Mouse (Mus musculus): ENCODE results near the gene Recql5. TPM values are rescaled to one million over a fixed set of nuclear protein-coding genes. Genes with fewer than 3 reads are reported as not detected.
A peak's percentile ranks its signal among the peaks of the same experiment; 100 is the strongest.

Gene Recql5
- polyA plus RNA-seq, 1 experiment, result 28.2 TPM

DNA sequence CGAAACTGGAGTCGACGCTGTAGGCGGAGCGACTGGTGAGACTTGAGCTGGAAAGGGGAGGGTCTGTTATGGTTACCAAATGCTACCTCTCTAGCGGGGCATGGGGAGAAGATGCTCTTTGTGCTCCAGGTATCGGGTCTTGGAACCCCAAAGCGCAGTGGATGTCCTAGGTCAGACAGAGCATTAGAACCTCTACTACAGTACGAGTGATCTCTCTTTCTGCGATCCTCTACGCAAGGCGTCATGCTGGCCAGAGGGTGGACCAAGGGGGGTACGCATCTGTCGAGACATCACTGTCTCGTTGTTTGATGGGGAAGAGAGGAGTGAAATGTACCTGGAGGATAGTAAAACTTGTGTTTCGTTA, 452 bp upstream of the Recql5 start:
- TF ChIP-seq CTCF (IDR thresholded peaks at IDR 0.05; ENCODE audit: borderline replicate concordance, extremely low read depth, insufficient read depth, insufficient read length) (no peak), POLR2A (IDR thresholded peaks at IDR 0.05; ENCODE audit: borderline replicate concordance, extremely low read depth, insufficient read depth, insufficient read length, poor library complexity, severe bottlenecking) (no peak)

DNA sequence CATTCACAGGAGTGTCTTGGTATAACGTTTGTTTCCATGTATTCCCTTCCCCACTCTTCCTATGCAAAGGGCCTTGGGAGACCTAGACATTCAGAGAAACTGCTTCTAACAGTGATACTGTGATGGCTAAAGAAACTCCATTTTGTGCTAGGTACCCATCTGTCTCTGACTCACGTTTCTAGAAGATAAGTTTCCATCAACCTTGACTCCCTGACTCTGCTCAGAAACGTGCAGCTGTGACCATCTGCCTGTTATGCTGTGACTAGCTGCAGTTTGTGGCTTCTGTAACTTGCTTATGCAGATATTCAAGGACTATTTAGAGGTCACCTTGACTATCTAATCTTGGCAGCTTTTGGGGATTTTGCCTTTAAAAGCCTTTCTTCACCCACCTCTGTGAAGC, 2.0 kb downstream of the Recql5 start:
- TF ChIP-seq CTCF (IDR thresholded peaks at IDR 0.05; ENCODE audit: borderline replicate concordance, extremely low read depth, insufficient read depth, insufficient read length) (no peak), POLR2A (IDR thresholded peaks at IDR 0.05; ENCODE audit: borderline replicate concordance, extremely low read depth, insufficient read depth, insufficient read length, poor library complexity, severe bottlenecking) (no peak)
- no peak for DNase-seq (ENCODE audit: low read depth)

More for the DNA sequence above, 452 bp upstream of the Recql5 start:
- no peak for DNase-seq (ENCODE audit: low read depth)

DNA sequence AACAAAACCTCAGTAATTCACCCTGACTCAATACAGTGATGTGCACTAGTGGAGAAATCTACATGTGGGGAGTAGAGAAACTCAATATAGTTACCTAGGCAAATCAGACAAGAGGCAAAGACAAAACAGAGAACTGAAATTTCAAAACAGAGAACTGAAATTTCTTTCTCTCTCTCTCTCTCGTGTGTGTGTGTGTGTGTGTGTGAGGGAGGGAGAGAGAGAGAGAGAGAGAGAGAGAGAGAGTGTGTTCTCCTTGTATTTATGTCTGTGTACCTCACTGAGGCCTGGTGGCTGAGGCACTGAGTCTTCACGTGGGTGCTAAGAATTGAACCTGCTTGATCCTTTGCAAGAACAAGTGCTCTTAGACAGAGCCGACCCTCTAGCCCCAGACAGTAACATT, 3.5 kb downstream of the Recql5 start:
- DNase-seq (ENCODE audit: low read depth), result no peak
- TF ChIP-seq POLR2A (IDR thresholded peaks at IDR 0.05; ENCODE audit: borderline replicate concordance, extremely low read depth, insufficient read depth, insufficient read length, poor library complexity, severe bottlenecking) (no peak), CTCF (IDR thresholded peaks at IDR 0.05; ENCODE audit: borderline replicate concordance, extremely low read depth, insufficient read depth, insufficient read length) (no peak)

DNA sequence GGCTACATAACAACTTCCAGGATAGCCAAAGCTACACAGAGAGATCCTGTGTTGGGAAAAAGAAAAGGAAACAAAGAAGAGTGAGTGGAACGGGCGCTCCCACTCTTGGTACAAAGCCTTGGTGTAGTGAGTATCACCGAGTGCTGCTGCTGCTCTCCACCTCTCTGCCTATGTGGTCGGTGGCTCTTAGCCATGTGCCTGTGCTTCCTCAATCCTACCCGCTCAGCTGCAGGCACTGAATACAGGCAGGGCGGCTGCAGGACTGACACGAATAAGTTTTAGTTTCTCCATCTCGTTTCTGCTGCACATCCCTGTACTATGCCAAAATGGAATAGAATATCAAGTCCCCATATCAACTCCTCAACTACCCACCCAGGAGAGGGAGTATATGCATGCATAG, 4.2 kb downstream of the Recql5 start:
- no peak for DNase-seq (ENCODE audit: low read depth)
- TF ChIP-seq POLR2A (IDR thresholded peaks at IDR 0.05; ENCODE audit: borderline replicate concordance, extremely low read depth, insufficient read depth, insufficient read length, poor library complexity, severe bottlenecking) (no peak), CTCF (IDR thresholded peaks at IDR 0.05; ENCODE audit: borderline replicate concordance, extremely low read depth, insufficient read depth, insufficient read length) (no peak)

DNA sequence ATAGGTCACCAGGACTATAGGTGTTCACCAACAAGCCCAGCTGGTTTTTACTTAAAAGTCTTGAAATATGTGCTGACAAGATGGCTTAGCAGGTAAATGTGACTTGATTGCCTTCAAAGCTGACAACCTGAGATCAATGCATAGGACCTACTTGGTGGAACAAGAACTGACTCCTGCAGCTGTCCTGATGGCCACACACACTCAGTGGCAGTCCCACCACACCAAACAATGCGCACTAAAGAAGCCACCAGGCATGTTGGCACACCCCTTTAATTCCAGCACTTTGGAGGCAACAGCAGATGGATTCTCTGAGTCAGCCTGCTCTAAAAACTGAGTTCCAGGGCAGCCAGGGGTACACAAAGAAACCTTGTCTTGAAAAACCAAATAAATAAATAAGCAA, 11.3 kb downstream of the Recql5 start:
- no peak for TF ChIP-seq POLR2A (IDR thresholded peaks at IDR 0.05; ENCODE audit: borderline replicate concordance, extremely low read depth, insufficient read depth, insufficient read length, poor library complexity, severe bottlenecking)
- TF ChIP-seq CTCF (IDR thresholded peaks at IDR 0.05; ENCODE audit: borderline replicate concordance, extremely low read depth, insufficient read depth, insufficient read length), result no peak
- DNase-seq (ENCODE audit: low read depth), result no peak

DNA sequence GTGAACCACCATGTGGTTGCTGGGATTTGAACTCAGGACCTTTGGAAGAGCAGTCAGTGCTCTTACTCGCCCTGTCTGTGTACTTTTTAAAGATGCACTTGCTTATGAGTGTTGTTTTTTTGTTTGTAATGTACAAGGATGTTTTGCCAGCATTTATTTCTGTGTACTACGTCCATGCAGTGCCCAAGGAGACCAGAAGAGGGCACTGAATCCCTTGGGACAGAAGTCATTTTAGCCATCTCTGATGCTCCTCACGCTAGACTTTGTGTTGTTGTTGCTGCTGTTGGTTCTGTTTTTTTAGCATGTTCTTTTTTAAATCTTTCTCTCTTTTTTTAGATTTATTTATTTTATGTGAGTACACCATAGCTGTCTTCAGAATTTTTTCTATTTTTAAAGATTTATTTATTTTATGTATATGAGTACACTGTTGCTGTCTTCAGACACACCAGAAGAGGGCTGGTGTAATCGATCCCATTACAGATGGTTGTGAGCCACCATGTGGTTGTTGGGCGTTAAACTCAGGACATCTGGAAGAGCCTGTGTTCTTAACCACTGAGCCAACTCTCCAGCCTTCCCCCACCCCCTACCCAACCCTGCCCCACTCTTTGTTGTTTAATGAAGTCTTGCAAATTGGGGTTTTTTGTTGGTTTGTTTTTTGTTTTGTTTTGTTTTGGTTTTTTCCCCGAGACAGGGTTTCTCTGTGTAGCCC, 13.0 kb downstream of the Recql5 start:
- TF ChIP-seq CTCF (IDR thresholded peaks at IDR 0.05; ENCODE audit: borderline replicate concordance, extremely low read depth, insufficient read depth, insufficient read length), result peak; percentile 63; the same call in 1 of the 2 replicates
- TF ChIP-seq POLR2A (IDR thresholded peaks at IDR 0.05; ENCODE audit: borderline replicate concordance, extremely low read depth, insufficient read depth, insufficient read length, poor library complexity, severe bottlenecking), result no peak
- DNase-seq (ENCODE audit: low read depth), result peak; percentile 65

DNA sequence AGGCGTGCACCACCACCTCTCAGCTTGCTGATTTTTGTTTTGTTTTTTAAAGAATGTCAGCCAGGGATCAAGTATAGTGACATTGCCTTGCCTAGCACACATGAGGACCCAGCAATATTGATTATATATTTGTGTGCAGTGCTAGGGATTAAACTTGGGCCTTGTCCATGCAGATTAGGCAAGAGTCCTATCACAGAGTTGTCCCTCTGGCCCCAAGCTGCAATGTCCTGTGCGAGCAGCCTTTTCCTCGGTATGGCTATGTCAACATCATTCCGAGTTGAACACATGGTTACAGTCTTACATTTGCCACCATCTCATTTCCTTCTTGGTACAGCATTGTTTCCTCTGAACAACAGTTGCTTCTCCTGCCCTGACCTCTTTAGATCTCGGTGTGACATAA, 14.2 kb downstream of the Recql5 start:
- TF ChIP-seq POLR2A (IDR thresholded peaks at IDR 0.05; ENCODE audit: borderline replicate concordance, extremely low read depth, insufficient read depth, insufficient read length, poor library complexity, severe bottlenecking) (no peak), CTCF (IDR thresholded peaks at IDR 0.05; ENCODE audit: borderline replicate concordance, extremely low read depth, insufficient read depth, insufficient read length) (no peak)
- no peak for DNase-seq (ENCODE audit: low read depth)

DNA sequence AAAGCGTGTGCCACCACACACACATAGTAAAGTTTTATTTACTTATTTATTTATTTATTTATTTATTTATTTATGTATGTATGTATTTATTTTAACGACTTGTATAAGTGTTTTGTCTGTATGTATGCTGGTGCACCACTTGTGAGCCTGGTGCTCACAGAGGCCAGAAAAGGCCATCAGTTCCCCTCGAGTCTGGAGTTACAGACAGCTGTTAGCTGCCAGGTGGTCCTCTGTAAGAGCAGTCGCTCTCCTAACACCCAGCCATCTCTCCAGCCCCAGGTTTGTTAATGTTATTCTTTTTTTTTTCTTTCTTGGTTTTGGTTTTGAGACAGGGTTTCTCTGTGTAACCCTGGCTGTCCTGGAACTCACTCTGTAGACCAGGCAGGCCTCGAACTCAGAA, 14.6 kb downstream of the Recql5 start:
- DNase-seq (ENCODE audit: low read depth), result no peak
- TF ChIP-seq POLR2A (IDR thresholded peaks at IDR 0.05; ENCODE audit: borderline replicate concordance, extremely low read depth, insufficient read depth, insufficient read length, poor library complexity, severe bottlenecking), result no peak
- TF ChIP-seq CTCF (IDR thresholded peaks at IDR 0.05; ENCODE audit: borderline replicate concordance, extremely low read depth, insufficient read depth, insufficient read length), result no peak

DNA sequence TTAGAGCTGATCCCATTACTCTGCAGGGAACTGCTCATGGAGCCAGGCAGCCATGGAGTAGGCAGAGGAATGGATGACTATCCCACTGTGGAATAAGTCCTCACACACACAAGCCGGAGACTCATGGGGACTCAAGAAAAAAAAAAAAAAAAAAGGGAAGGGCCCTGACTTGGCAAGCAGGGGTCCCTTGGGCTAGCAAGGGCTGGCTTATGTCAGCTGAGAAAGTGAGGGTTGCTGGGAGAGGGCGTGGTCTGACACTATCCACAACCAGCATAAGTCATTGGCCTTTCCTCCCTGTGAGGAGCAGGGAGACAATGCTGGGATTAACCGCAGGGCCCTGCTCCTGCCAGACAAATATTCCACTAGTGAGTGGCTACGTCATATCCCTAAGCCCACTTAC, 16.7 kb downstream of the Recql5 start:
- DNase-seq (ENCODE audit: low read depth), result no peak
- no peak for TF ChIP-seq POLR2A (IDR thresholded peaks at IDR 0.05; ENCODE audit: borderline replicate concordance, extremely low read depth, insufficient read depth, insufficient read length, poor library complexity, severe bottlenecking)
- TF ChIP-seq CTCF (IDR thresholded peaks at IDR 0.05; ENCODE audit: borderline replicate concordance, extremely low read depth, insufficient read depth, insufficient read length), result no peak

DNA sequence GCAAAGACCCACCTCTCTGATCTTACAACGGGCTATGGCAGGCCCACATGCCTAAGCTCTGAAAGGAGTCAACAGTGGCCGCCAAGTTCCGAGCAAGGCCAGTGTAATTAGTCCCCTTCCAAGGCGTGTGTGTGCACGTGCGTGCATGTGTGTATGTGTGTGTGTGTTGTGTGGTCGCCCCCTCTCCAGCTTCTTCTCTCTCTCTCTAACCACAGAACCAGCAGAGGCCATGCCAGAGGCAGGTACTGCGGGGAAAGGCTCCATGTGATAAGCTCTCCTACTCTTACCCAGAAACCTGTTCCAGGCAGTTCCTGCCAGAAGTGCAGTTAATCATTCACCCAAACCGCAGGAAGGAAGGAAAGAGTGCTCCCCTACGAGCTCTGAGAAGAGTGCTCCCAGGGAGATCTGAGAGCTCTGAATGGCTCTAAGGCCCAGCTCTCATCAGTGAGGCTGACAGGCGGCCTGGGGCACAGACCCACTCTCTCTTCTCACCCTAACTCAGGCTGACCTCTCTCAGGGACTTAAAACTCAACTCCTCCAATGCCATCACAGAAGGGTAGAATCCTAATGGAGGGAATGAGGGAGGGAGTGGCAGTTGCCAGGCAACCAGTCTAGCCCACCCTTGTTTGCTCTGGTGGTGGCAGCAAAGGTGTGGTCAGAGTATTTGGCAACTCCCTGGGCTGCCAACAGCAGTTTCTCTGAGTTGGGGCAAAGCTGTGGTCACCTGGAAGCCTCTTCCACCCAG, 21.5 kb downstream of the Recql5 start, which contains the start of gene Smim6:
TSS of gene Smim6 (plus strand) at position 386 of the 745 bp plus-strand sequence.
- no peak for DNase-seq (ENCODE audit: low read depth)
- TF ChIP-seq CTCF (IDR thresholded peaks at IDR 0.05; ENCODE audit: borderline replicate concordance, extremely low read depth, insufficient read depth, insufficient read length) (no peak), POLR2A (IDR thresholded peaks at IDR 0.05; ENCODE audit: borderline replicate concordance, extremely low read depth, insufficient read depth, insufficient read length, poor library complexity, severe bottlenecking) (no peak)

DNA sequence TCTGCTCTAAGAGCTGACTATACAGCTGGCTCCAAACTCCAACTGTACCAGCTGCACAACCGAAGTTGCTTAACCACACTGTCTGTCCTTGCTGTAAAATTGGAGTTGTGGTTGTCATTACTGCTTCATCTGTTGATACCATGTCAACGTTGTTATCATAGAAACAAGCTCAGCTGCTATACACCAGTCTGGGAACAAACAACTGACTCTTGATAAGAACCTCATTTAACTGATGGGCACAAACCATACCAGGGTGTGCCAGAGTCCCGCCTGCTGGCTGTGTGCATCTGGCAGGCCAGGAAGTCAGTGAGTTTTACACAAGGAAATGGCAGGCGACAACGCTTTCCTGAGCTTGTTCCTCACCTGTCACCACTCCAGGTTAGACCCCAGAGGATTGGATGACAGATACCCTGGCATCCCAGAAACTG, 22.1 kb downstream of the Recql5 start:
- no peak for DNase-seq (ENCODE audit: low read depth)
- TF ChIP-seq POLR2A (IDR thresholded peaks at IDR 0.05; ENCODE audit: borderline replicate concordance, extremely low read depth, insufficient read depth, insufficient read length, poor library complexity, severe bottlenecking) (no peak), CTCF (IDR thresholded peaks at IDR 0.05; ENCODE audit: borderline replicate concordance, extremely low read depth, insufficient read depth, insufficient read length) (no peak)

Measured in brain, embryonic 14.5 days (tissue).